Mouse (Mus musculus) thymus, postnatal 0 days (tissue): Measurements from ENCODE around the gene Araf. TPM values are rescaled to one million over a fixed set of nuclear protein-coding genes. Genes with fewer than 3 reads are reported as not detected.

Source experiments
- DNase-seq: peaks from one replicate; pipeline ENCODE4 v3.0.0-alpha.2; 2015; ENCODE audit warnings: low spot score
- polyA plus RNA-seq: library from polyadenylated mRNA; unstranded; fragments of >200 nt; fragmentation: Nextera tagmentation; extraction: Ambion mirVana; gene quantifications from 2 replicates; pipeline ENCODE4 v1.2.1, GENCODE M21; 2015

Araf gene
- 74.8 and 81.8 TPM in 2 replicates for polyA plus RNA-seq

DNA sequence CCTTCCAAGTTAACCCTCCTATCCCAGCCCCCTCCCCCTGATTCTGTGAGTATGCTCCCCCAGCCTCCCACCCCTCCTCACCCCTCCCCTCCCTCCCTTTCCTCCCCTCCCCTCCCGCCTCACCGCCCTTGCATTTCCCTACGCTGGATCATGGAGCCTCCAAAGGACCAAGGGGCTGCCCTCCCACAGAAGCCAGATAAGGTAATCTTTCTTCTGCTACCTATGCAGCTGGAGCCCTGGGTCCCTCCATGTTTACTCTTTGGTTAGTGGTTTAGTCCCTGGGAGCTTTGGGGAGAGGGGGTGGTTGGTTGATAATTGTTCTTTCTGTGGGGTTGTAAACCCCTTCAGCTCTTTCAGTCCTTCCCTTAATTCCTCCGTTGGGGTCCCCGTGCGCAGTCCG, at the start of gene Araf:
Araf (plus strand) TSS at position 134 of the 400 bp plus-strand sequence.
- DNase-seq = no peak

DNA sequence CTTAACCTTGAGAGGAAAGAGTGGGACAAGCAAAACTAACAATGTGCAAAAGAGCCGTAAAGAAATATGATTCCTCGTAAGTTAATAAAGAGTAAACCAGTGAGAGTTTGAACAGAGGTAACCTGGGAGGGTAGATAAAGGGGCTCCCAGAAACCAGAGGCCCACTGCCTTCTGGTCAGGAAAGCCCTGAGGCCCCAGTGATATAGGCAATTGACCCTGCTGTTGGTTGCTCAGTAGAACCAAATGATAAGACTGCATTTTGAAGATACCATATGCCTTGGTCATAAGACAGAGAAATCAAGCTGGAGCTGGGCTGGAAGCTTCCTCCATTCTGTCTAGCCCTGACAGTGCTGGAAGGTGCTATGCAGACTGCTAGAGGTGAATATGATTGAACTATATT, 48.8 kb upstream of the Araf start:
- DNase-seq = no peak

DNA sequence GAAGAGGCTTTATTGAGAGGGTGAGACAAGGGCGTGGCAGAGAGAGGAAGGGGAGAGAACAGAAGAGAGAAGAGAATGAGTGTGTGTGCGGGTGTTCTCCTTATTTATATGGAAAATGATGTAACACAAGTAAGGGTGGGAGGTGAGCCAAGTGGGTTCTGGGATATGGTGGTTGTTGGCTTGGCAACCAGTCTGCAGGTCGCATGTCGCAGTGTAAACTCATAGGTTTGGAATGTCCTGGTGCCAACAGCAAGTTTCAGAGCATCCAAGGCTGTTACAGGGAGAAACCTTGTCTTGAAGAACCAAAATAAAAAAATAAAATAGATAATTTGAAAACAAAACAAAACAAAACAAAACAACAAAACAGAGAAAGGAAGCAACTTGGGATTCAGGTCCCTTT, 36.4 kb upstream of the Araf start:
- no peak for DNase-seq

DNA sequence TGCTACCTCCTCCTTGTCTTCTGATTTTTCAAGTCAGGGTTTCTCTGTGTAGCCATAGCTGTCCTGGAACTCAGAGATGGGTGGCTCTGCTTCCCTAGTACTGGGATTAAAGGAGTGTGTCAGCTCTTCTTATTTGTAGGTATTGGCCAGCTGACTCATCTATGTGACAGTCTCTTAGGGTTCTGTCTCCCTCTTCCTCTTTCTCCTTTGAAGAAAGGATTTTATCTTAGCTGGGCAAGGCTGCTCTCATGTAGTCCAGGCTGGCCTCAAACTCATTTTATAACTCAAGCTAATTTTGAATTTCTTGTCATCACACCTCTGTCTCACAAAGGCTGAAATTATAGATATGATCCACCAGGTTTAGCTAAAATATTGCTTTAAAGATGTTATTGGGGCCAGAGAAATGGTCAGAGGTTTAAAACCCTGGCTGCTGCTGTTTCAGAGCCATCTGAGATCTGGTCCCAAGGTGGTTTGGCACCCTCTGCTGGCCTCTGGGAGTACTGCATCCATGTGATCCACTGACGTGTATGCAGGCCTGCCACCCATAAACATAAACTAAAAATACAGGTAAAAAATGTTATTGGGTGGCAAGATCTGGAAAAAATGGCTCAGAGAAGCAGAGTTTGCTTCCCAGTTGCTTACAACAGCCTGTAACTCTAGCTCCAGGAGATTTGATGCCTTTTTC, 26.8 kb upstream of the Araf start:
- DNase-seq = peak; percentile 74

DNA sequence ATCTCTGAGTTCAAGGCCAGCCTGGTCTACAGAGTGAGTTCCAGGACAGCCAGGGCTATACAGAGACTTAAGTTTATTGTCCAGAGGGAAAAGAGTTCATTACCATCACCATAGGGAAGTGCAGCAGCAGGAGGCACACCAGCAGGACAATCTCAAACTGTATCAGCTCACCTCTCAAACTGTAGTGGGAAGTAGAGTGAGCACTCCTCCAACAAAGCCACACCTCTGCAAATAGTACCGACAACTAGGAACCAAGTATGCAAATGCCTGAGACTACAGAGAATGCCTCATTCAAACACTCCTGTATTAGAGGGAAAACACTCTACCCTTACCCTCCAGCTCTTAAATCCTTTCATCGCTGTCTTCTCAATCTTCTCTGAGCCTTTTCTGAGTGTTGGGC, 25.9 kb upstream of the Araf start:
- no peak for DNase-seq

DNA sequence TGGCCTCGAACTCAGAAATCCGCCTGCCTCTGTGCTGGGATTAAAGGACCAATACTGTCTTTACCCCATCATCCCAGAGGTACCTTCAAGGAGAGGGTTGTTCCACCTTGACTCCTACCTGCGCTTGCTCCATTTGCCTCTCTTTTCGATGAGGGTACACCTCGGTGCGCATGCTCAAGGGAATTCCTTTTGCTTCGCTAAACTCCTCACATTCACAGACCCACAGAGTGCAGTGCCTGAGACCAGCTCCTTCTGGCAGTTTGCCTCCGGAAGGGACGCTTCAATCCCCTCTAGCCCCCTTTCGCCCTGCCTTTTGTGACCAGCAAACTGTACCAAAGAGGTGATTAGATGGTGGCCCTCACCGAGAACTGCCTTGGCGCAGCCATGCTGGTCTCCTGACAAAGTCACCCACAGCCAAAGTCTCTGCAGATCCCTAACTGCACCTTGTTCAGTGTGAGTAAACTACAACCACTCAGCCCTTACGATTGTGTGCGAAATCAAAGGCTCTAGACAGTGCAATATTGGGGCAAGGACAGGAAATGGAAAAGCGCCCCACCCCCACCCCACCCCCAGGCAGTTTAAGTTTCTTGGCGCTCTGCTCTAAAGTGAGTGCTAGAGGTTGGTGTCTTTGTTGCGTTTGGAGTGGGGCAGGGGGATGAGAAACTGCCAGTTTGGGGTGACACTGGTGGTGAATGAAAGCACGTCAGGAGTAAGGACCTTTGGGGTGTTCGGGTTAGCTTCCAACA, 22.2 kb upstream of the Araf start:
- peak; percentile 32 for DNase-seq

DNA sequence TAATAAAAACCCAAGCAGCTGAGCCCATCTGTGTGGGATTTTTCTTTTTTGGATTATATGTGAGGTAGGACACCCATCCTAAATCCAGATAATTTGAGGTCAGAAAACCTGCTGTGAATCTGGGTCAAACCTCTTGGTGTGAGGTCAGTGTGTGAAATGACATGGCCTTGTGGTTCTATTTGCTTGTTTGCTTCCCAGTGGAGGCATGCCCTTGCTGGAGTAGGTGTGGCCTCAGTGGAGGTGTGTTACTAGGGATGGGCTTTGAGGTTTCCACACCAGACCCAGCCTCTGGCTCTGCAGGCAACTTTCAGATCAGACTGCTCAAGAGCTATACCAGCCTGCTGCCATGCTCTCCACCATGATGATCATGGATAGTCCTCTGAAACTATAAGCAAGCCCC, 20.0 kb upstream of the Araf start:
- DNase-seq = no peak

DNA sequence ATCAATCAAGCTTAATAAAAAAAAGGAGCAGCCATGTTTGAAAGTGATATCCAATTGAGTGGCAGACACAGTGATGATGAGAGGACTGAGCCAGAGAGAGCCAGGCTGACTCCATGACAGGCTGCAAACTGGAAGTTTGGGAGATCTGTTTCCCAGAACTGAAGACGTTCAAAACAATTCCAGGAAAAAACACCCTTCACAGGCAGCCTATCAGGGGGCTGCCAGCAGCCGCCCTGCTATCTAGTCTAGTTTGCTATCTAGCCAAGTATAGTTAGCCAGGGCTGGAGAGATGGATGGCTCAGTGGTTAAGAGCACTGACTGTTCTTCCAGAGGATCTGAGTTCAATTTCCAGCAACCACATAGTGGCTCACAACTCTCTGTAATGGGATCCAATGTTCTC, 10.3 kb upstream of the Araf start:
- DNase-seq = no peak

DNA sequence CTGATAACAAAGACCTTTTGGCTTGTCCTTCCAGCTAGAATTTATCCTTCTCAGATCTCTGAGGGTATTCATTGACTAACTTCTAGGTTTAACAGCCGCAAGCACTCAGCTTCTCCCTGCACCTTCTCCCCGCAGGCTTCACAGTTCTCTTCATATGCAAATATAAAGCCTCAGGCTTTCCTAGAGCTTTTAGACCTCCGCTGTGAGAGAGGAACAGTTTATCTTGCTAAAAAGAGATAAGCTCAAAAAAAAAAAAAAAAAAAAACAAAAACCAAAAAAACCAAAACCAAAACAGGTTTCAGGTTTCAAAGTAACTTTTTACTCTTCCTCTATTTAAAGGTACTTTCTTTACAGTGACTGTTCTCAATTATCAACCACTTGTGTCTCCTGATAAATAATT, 5.2 kb upstream of the Araf start:
- DNase-seq = no peak

DNA sequence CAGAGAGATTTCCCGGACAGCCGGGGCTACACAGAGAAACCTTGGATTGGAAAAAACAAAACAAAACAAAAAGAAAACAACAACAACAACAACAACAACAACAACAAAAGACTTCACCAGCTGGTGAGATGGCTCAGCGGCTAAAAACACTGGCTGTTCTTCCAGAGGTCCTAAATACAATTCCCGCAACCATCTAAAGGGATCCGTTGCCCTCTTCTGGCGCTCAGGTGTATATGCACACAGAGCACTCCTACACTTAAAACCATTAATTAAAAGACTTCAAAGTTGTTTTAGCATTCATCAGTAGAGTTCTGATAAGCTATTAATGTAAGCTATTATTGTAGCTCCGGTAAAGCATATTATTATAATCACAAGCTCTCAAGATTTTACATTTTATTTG, 4.4 kb upstream of the Araf start:
- DNase-seq = no peak

DNA sequence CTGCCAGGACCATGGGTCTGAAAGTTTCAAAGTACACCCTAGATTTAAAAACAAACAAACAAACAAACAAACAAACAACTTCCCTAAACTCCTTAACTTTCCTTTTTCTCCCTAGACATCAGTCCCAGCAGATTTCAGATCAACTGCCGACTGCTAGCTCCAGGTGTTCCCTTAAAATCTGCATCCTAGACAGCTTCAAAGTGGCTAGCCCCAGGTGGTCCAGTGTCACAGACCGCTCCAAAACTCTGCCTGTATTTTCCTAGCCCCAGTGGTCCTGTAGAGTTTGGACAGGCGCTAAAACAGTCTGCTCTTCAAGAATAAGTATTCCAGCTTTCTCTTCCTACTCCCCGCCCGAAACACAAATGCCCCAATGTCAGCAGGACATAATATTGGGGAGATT, 3.4 kb upstream of the Araf start:
- no peak for DNase-seq

DNA sequence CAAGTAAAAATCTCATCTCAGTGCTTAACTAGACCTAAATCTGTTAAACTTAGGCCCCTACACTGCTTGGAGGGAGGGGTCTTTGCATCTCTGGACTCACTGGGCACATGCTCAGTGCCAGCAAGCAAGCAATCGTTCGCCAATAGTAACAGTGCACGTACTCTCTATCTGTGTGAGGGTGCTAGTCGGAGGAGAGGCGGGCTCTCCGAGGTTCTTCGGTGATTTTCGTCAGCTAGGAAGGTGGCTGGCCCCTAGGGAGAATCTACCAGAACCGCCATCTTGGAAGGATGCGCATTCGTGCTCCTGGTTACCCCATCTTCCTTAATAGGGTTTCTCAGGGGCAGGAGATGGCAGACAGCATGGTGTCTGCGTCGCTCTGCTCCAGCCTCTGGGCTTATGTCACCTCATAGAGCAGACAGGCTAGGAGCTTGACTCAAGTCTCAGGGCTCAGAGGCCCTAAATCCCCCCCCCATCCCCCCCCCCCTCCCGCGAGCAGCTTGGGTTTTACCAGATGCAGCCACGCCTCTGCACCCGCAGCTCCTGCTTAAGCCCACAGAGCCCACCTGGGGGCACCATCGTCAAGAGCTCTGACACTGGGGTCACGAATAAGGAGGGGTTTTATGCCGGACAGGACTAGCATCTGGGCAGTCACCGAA, 655 bp downstream of the Araf start:
- peak; percentile 81 for DNase-seq

DNA sequence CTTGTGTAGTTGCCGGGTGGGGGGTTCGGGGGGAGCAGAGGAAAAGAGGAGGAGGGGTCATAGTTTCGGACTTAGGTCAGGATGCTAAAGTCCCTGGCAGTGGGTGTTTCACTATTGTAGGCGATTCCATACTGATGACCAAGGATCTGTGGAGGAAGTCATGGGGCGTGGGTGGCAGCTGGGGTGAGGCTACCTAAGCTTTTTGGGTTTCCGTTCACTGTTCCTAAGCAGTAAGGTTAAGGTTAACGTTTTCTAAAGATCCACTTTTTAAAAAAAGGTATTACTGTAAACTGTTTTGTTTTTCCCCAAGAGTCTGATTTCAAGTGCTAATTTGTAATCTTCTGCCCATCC, 1.2 kb downstream of the Araf start:
- DNase-seq = no peak

DNA sequence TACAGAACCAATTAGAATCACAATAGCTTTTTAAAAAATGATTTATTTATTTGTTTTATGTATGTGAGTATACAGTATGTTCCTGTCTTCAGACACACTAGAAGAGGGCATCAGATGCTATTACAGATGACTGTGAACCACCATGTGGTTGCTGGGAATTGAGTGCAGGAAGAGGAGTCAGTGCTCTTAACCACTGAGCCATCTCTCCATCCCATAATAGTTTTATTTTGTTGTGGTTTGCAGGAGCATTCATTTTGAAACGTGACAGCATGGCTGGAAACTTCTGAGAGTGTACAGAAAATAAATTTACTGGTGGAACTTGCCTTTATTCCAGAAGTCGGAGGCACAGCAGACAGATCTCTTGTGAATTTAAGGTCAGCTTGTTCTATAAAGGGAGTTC, 3.8 kb downstream of the Araf start:
- DNase-seq = peak; percentile 41

DNA sequence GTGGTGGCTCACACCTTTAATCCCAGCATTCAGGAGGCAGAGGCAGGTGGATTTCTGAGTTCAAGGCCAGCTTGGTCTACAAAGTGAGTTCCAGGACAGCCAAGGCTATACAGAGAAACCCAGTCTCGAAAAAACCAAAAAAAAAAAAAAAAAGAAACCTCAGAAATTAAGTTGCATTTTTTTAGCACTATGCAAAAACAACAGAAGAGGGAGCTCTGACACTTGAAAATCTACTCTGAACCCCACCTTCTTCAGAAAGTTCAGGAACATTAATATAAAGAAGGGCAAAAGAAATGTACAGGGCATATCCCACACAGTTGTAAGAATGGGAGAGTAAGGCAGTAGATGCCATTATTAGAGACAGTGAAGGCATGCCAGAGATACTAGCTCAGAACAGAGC, 6.7 kb downstream of the Araf start:
- peak; percentile 26 for DNase-seq

DNA sequence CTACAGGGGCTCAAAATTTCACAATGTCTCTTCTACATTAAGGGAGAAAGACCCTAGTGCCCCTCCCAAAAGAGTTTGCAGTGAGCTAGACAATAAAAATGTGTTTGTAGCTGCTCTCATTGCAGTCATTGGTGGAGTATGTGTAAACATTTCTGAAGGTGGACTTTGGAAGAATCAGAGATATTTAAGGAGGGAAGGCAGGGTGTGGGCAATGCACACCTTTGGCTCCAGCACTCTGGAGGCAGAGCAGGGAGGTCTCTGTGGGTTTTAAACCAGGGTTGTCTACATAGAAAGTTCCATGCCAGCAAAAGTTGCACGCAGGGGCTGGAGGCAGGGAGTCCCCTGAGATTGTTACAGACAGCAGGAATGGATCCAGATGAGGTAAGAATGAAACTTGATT, 8.7 kb downstream of the Araf start:
- no peak for DNase-seq

DNA sequence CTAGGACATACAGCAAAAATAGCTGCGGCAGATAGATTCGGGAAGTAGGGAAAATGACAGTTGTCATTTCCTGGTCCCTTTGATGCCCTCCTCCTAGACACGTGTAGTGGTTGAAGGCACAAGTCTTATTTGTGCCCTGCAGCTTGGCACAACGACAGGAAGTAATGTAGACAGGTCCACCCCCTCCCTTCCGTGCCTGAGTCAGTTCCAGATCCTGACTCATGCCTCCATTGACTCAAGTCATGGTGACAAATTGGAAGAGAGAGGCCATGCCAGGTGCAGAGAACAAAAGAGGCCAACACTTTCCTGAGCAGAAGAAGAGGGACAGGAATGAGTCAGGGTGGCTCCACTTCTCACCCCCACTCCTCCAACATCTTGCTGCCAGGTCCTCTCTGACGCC, 19.4 kb downstream of the Araf start:
- peak; percentile 49 for DNase-seq

DNA sequence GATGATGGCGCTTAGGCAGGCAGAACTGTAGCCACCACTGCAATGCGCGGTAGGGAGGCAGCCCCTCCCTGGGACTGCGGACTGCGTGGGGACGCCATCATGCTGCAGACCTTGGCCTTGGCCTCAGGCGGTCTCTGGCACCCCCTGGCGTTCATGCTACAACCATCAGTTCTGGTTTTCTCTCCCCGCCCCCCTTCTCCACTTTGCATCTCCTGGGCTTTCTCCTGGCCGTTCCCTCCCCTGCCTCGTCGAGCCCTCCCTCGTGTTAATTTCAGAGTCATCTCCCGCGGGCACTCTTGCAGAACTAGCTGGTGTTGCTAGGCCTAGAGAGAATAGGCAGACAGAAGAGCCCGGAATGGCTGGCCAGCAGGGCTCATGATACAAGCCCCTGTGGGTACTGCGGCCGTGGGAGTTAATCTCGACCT, 21.6 kb downstream of the Araf start:
- DNase-seq = peak; percentile 77

DNA sequence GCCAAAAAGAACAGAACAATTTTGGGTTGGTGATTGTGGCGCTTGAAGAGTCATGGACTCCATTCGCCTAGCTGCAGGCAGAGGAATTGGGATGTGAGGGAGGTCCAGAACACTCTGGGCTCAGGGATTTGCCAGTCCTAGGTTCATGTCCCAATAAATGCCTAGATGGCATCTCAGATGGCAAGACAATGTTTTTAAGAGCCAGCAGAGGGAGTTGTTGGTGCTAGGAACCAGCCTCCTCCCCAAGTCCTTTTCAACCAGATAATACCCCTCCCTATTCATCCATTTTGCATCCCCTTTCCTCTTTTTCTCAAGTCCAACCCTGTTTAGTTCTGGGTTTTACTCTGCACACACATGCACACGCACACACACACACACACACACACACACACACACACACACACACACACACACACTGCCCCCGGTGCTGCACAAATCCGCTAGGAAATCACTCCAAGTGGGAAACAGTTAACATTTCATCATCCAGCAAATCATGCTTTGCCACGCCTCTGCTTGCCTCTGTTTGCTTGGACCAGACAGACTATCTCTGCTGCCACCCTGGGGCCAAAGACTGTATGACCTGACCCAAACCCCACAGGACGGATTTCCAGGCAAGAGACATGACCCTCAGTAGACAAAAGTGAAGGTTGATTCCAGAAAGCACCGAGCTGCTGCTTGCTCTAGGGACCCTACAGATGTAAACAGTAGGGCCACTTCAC, 22.3 kb downstream of the Araf start:
- DNase-seq = peak; percentile 28

DNA sequence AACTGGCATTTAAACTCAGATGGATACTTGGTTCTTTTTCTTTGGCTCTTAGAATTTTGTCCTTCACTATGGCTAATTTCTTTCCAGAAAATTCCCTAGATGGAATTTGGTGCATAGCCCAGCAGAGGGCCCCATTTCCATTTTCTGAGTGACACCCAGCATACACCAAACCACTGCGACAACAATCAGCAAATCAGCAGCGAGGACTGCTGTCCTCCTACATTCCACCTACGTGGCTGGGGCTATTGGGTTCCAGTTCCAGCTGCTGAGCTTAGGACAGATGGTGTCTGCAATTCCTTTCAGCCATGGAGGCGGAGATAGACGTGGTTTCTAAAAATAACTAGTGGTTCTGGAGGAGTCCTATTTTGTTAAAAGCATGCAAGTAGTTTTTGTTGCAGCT, 31.3 kb downstream of the Araf start:
- no peak for DNase-seq

DNA sequence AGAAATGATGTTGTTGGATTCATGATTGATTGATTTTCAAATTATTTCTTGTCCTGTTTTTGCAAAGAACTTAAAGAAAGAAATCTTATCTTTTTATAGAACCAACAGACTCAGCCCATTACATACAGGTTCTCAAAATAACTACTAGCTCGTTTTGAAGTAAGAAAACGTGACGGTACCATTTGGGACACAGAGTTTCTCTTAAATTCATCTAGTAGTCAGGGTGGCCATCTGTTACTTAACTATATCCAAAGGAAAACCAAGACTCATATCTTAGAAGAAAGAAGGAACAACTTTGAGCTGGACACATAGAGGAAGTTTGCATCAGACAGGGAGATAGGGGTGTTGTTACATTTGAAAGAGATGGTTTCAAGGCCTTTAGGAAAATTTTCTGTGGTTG, 49.6 kb downstream of the Araf start:
- no peak for DNase-seq

DNA sequence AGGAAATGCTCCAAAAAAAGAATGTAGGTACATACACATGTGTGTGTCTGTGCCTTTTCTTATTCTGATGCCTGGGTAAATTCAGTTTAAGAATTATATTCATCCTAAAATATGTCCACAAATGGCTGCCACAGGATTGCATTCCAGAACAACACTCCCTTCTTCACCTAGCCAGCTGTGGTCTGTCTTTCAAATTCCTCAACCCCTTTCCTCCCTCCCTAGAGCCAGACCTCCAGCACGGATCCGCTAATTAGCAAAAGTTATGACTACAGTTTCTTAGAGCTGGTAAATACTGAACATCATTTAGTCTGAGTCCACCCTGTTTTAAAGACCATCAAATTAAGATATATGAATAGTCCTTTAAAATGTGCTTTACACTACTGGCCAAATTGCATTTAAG, 50.2 kb downstream of the Araf start:
- DNase-seq = no peak
